Mouse (Mus musculus): Measurements from ENCODE around the gene Gart. TPM values are rescaled to one million over a fixed set of nuclear protein-coding genes. Genes with fewer than 3 reads are reported as not detected.
A peak's percentile ranks its signal among the peaks of the same experiment; 100 is the strongest.

Gart gene
- polyA plus RNA-seq, 1 experiment, result 48.5 TPM

DNA sequence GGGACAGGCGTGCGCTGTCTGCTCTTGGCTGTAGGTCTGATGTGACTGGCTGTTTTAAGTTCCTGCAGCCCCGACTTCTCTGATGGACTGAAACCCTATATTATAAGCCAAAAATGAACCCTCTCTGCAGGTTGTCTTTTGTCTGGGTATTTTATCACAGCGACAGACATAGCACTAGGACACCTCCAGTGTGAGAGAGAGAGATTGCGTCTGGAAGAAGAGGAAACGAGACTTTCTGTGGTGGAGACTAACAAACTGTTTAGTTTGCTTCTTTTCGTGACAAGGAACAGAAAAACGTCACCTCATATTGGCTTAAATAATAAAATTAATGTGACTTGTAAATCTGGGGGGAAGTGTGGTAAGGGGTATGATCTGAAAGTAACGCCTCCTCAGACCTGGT, 45.1 kb downstream of the Gart start:
- Histone ChIP-seq H3K27me3 (ENCODE audit: control insufficient read depth, insufficient read depth, low read length) (no peaks in the 10 kb centered on the region), H3K4me1 (ENCODE audit: control insufficient read depth, insufficient read depth, low read length) (no peaks in the 10 kb centered on the region), H3K4me3 (replicated peaks; ENCODE audit: insufficient read depth, low read depth, low read length) (no peak overlapping the region), H3K27ac (ENCODE audit: insufficient read depth, low read length) (no peak overlapping the region)
- no peak for DNase-seq
- TF ChIP-seq POLR2A (IDR thresholded peaks at IDR 0.05; ENCODE audit: borderline replicate concordance, insufficient read depth, low read length) (no peak), CTCF (IDR thresholded peaks at IDR 0.05; ENCODE audit: borderline replicate concordance, insufficient read depth, low read depth, low read length) (no peak)
- 82% methylated on average over 9 of the region's 9 CpGs for WGBS

DNA sequence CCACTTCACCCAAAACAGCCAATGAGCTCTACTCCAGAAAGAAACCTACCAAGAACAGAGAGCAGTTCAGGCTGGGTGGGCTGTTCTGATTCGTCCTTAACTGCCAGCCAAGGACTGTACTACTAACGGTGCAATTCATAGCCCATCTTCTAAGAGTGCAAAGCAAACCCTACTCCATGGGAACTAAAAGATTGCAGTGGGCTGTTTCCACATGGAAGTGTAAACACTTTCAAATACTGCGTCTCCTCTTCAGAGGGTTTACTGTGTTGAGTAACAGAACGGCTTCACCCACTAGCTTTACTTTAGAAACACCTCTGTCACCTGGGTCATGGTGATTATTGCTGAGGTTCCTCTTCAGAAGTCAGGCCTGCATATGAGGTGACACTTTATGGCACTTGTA, 45.7 kb downstream of the Gart start:
- no peak overlapping the region for H3K27ac ChIP-seq (ENCODE audit: insufficient read depth, low read length)
- H3K4me3 ChIP-seq (replicated peaks; ENCODE audit: insufficient read depth, low read depth, low read length), result no peak overlapping the region
- no peaks in the 10 kb centered on the region for H3K27me3 ChIP-seq (ENCODE audit: control insufficient read depth, insufficient read depth, low read length)
- 90% methylated on average over 4 of the region's 4 CpGs for WGBS
- H3K4me1 ChIP-seq (ENCODE audit: control insufficient read depth, insufficient read depth, low read length), result no peaks in the 10 kb centered on the region
- no peak for DNase-seq
- TF ChIP-seq CTCF (IDR thresholded peaks at IDR 0.05; ENCODE audit: borderline replicate concordance, insufficient read depth, low read depth, low read length) (no peak), POLR2A (IDR thresholded peaks at IDR 0.05; ENCODE audit: borderline replicate concordance, insufficient read depth, low read length) (no peak)

DNA sequence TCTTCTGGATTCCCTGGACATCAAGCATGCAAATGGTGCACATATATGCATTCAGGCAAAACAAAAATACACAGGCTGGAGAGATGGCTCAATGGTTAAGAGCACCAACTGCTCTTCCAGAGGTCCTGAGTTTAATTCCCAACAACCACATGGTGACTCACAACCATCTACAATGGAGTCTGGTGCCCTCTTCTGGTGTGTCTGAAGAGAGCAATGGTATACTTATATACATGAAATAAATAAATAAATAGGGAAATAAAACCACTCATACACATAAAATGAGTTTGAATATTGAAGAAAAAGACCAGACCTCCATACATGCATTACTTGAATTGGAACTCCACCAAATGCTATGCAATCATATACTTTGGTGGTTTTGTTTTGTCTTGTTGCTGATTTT, 47.5 kb downstream of the Gart start:
- DNase-seq, result no peak
- peaks cover 9% of the 10 kb centered on the region for H3K4me1 ChIP-seq (ENCODE audit: control insufficient read depth, insufficient read depth, low read length)
- no peak overlapping the region for H3K4me3 ChIP-seq (replicated peaks; ENCODE audit: insufficient read depth, low read depth, low read length)
- no peaks in the 10 kb centered on the region for H3K27me3 ChIP-seq (ENCODE audit: control insufficient read depth, insufficient read depth, low read length)
- H3K27ac ChIP-seq (ENCODE audit: insufficient read depth, low read length), result no peak overlapping the region
- TF ChIP-seq POLR2A (IDR thresholded peaks at IDR 0.05; ENCODE audit: borderline replicate concordance, insufficient read depth, low read length) (no peak), CTCF (IDR thresholded peaks at IDR 0.05; ENCODE audit: borderline replicate concordance, insufficient read depth, low read depth, low read length) (no peak)

DNA sequence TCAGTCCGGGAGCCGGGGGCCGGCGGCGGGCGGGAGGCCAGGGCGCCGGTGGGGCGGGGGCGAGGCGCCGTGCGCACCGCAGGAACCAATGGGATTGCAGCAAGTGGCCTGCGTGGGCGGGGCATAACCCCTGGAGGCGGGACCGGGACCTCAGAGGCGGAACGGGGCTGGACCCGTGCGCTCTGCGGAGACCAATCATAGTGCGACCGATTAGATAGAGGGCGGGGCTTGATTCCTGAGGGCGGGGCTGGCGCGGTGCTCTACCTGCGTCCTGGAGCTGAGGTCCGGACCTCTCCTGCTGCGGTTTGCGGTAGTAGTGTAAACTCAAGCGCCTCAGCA, 49.1 kb downstream of the Gart start, which contains the start of gene Tmem50b:
Gene Tmem50b (minus strand): TSS at position 129 of the 339 bp plus-strand sequence.
- TF ChIP-seq CTCF (IDR thresholded peaks at IDR 0.05; ENCODE audit: borderline replicate concordance, insufficient read depth, low read depth, low read length), result no peak
- TF ChIP-seq POLR2A (IDR thresholded peaks at IDR 0.05; ENCODE audit: borderline replicate concordance, insufficient read depth, low read length), result no peak

DNA sequence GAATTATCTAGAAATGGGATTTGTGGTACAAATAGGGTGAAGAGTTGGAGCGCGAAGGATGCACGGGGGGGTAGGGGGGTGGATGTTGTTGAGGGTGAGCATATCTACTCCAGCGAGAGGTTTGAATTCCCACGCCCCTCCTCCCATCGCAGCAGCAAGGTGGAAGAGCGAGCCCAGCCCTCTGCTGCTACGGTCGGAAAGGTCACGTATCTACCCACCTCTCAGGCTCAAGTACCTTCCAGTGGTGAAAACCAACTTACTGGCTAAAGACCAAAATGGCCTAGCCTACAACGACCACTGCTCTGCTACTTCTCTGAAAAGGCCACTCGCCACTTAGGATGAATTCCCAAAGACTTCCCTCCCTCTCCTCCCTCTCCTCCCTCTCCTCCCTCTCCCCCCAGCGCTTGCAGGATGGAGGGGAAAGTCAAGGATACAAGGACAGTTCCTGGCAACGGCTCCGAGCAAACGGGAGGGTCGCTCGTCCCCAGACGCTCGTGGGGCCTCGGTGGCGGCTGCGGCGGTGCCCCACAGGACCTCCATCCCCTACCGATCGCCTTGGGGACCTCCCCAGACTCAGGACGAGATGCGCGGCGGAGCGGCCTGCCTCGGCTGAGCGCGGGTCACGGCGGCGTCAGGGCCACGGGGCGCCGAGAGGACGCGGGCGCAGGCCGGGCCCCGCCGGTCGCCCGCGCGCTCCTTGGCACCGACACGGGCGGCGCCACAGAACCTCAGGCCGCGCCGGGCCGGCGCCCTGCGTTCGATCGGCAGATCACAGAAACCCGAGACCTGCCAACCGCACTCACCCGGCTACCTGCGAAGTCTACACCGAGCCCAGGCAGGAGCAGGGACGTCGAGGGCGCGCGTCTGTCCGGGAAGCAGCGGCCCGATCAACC, 49.7 kb downstream of the Gart start:
- under 1% methylated on average over 75 of the region's 75 CpGs for WGBS

More for the DNA sequence above, 49.1 kb downstream of the Gart start, which contains the start of gene Tmem50b:
- Histone ChIP-seq H3K27me3 (ENCODE audit: control insufficient read depth, insufficient read depth, low read length) (no peaks in the 10 kb centered on the region), H3K27ac (ENCODE audit: insufficient read depth, low read length) (peak within 1 kb of the TSS; percentile 70), H3K4me1 (ENCODE audit: control insufficient read depth, insufficient read depth, low read length) (peaks cover 15% of the 10 kb centered on the region), H3K4me3 (replicated peaks; ENCODE audit: insufficient read depth, low read depth, low read length) (peak within 1 kb of the TSS; percentile 93)
- WGBS, result 2% methylated on average over 34 of the region's 34 CpGs
- peak; percentile 99 to 100 for DNase-seq

DNA sequence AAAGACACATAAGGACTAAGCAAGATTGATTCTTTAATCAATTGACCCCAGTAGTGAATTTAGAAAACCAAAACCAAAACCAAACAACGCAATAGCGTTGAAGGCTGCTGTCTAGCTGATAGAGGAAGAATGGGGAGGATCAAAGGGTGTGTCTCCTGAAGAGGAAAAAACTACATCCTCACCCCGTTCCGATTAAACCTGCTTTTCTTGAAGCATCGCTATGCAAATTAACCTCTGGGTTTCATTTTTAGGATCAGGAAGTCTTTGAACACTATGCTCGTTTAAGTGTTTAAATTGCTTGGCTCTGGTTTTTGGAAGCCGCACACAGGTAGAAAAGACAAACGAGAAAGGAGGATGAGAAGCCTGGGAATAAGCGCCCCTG, 50.4 kb downstream of the Gart start:
- Histone ChIP-seq H3K27ac (ENCODE audit: insufficient read depth, low read length) (no peak overlapping the region), H3K4me3 (replicated peaks; ENCODE audit: insufficient read depth, low read depth, low read length) (peak overlapping the region; percentile 93), H3K27me3 (ENCODE audit: control insufficient read depth, insufficient read depth, low read length) (no peaks in the 10 kb centered on the region), H3K4me1 (ENCODE audit: control insufficient read depth, insufficient read depth, low read length) (peaks cover 16% of the 10 kb centered on the region)
- no peak for DNase-seq
- WGBS, result 27% methylated on average over 9 of the region's 9 CpGs
- TF ChIP-seq CTCF (IDR thresholded peaks at IDR 0.05; ENCODE audit: borderline replicate concordance, insufficient read depth, low read depth, low read length), result no peak
- no peak for TF ChIP-seq POLR2A (IDR thresholded peaks at IDR 0.05; ENCODE audit: borderline replicate concordance, insufficient read depth, low read length)

More for the DNA sequence above, 49.7 kb downstream of the Gart start:
- TF ChIP-seq POLR2A (IDR thresholded peaks at IDR 0.05; ENCODE audit: borderline replicate concordance, insufficient read depth, low read length) (peak; percentile 67), CTCF (IDR thresholded peaks at IDR 0.05; ENCODE audit: borderline replicate concordance, insufficient read depth, low read depth, low read length) (no peak)
- H3K27ac ChIP-seq (ENCODE audit: insufficient read depth, low read length), result peak overlapping the region; percentile 70
- H3K4me1 ChIP-seq (ENCODE audit: control insufficient read depth, insufficient read depth, low read length), result peaks cover 16% of the 10 kb centered on the region
- H3K27me3 ChIP-seq (ENCODE audit: control insufficient read depth, insufficient read depth, low read length), result no peaks in the 10 kb centered on the region
- no peak for DNase-seq
- H3K4me3 ChIP-seq (replicated peaks; ENCODE audit: insufficient read depth, low read depth, low read length), result peak overlapping the region; percentile 93

DNA sequence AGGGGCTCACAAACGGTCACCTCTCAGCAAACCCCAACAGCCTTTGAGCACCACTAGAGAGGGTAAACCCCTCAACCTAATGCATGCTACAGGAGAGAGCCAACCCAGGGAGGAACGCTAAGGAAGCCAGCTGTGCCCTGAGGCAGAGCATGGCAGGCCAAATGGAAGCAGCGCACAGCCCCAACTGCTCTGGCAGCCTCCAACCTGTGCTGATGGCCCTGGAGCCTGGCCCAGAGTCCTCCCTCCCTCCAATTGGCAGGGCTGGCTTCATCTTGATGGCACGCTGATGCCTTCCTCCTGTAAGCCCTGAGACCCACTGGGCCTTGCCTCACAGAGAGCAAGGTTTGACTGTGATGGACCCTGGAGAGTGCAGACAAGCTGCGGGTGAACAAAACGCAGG, 51.7 kb downstream of the Gart start:
- TF ChIP-seq CTCF (IDR thresholded peaks at IDR 0.05; ENCODE audit: borderline replicate concordance, insufficient read depth, low read depth, low read length) (no peak), POLR2A (IDR thresholded peaks at IDR 0.05; ENCODE audit: borderline replicate concordance, insufficient read depth, low read length) (no peak)
- no peak overlapping the region for H3K27ac ChIP-seq (ENCODE audit: insufficient read depth, low read length)
- DNase-seq, result peak; percentile 80 to 87
- no peak overlapping the region for H3K4me3 ChIP-seq (replicated peaks; ENCODE audit: insufficient read depth, low read depth, low read length)
- 9% methylated on average over 6 of the region's 6 CpGs for WGBS
- H3K27me3 ChIP-seq (ENCODE audit: control insufficient read depth, insufficient read depth, low read length), result no peaks in the 10 kb centered on the region
- H3K4me1 ChIP-seq (ENCODE audit: control insufficient read depth, insufficient read depth, low read length), result peaks cover 16% of the 10 kb centered on the region

DNA sequence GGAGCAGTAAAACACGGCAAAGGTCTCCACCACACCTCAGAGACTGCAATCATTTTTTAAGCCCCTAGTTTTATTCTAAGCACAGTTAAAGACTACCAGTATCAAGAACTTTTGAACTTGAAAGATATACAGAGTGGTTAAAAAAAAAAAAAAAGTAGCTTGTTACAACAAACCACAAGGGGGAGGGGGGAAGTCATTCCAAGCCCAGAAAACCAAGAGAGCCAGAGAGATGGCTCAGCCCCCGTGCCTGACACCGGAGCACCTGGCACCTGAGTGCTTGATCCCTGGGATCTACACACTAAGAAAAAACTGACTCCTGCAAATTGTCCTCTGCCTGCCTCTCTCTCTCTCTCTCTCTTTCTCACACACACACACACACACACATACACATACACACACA, 53.5 kb downstream of the Gart start:
- Histone ChIP-seq H3K27ac (ENCODE audit: insufficient read depth, low read length) (no peak overlapping the region), H3K4me1 (ENCODE audit: control insufficient read depth, insufficient read depth, low read length) (peaks cover 23% of the 10 kb centered on the region), H3K4me3 (replicated peaks; ENCODE audit: insufficient read depth, low read depth, low read length) (no peak overlapping the region), H3K27me3 (ENCODE audit: control insufficient read depth, insufficient read depth, low read length) (no peaks in the 10 kb centered on the region)
- TF ChIP-seq POLR2A (IDR thresholded peaks at IDR 0.05; ENCODE audit: borderline replicate concordance, insufficient read depth, low read length), result no peak
- no peak for TF ChIP-seq CTCF (IDR thresholded peaks at IDR 0.05; ENCODE audit: borderline replicate concordance, insufficient read depth, low read depth, low read length)
- WGBS, result 17% methylated on average over 3 of the region's 3 CpGs
- DNase-seq, result no peak
